Mouse (Mus musculus) megakaryocyte progenitor cell, adult 5-6 weeks (primary cell): ENCODE data around the gene Pdk2. TPM values are rescaled to one million over a fixed set of nuclear protein-coding genes. Genes with fewer than 3 reads are reported as not detected.

Experiments used
- ATAC-seq: replicated peaks from 2 replicates; pipeline ENCODE4 v1.8.0; 2016; ENCODE audit warnings: mild to moderate bottlenecking, moderate TSS enrichment, inconsistent platforms; ENCODE audit not compliant: poor library complexity
- total RNA-seq, 2 experiments: library from RNA; stranded (forward) in 1 of 2; stranded (reverse) in 1 of 2; fragments of 157-497, 149-512 nt in 1 of 2; fragments of 200-1000 nt in 1 of 2; gene quantifications; 2 replicates each; pipeline versions ENCODE4 v1.2.3 to v1.2.4; 2015 to 2017

The Pdk2 gene
- total RNA-seq, 2 experiments from 2014 or later: 1.4 to 4.8 TPM

- ATAC-seq: no peak
These were observed 30.1 kb upstream of the Pdk2 start for GRCm38 (mm10) chr11:95071266-95071665.

GRCm38 (mm10) chr11:95070140-95071107 lies 29.3 kb upstream of the Pdk2 start:
- no peak for ATAC-seq

DNA sequence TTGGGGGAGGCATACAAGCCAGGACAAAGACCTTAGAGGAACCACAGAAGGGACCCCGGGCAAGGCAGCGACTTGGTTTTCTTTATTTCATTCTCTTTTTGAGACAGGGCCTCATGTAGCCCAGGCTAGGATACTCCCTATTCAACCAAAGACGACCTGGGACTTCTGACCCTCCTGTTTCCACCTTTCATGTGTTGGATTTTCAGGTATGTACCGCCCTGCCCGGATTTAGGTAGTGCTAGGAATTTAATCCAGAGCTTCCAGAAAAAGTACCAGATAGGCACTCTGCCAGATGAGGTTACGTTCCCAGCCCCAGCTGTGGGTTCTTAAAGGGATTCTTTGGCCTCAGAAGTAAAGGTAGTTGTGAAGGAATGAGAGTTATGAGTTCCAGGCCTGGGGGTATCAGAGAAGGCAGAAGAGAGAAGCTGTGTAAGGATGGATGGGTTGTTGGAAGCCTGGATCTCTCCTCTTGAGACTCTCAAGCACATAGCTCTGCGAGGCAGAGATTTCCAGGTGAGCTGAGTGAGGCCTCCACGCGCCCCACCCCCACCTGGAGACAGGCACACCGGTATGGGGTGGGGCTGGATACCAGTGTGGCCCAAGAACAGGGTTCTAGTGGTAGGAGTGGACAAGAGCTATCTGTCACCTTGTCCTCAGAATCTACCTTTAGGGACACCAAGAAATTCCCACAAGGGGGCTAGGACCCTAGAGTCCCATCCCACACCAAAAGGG lies 28.2 kb upstream of the Pdk2 start:
- ATAC-seq: no peak

DNA sequence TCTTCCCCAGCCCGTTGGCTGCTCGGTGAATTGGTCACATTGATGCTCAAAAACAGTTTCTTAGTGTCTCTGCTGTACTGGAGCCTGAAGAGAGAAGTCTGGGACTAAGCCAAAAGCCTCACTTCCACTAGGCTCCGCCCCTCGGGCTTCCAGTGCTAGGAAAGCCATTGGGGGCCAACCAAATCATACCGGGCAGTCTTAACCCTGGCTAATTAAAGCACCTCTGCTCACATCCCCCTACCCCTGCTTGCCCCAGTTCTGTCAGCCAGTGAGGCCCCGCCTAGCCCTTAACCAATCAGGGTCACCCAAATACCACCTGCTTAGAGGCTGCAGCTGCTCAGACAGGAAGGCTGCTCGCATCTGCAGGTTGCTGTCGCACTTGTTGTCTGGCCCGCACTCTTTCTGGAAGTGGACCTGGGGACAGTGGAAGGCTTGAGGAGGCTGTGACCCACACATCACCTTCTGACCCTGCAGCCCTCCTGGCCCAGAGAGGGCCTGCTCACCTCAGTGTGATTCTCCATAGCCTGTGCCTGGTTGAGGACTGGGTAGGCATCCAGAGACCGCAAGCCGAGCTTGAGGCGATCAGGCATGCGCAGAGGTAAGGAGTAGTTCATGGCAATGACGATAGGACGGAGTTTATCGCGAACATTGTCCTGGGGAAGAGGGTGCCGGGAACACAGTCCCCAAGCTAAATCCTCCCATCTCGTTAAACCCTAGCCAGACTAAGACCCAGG lies 15.8 kb upstream of the Pdk2 start:
- ATAC-seq: no peak

GRCm38 (mm10) chr11:95053062-95053461 lies 11.9 kb upstream of the Pdk2 start:
- ATAC-seq: no peak

- ATAC-seq: peak; percentile 92
These were observed 6.0 kb upstream of the Pdk2 start for GRCm38 (mm10) chr11:95046980-95047680.

DNA sequence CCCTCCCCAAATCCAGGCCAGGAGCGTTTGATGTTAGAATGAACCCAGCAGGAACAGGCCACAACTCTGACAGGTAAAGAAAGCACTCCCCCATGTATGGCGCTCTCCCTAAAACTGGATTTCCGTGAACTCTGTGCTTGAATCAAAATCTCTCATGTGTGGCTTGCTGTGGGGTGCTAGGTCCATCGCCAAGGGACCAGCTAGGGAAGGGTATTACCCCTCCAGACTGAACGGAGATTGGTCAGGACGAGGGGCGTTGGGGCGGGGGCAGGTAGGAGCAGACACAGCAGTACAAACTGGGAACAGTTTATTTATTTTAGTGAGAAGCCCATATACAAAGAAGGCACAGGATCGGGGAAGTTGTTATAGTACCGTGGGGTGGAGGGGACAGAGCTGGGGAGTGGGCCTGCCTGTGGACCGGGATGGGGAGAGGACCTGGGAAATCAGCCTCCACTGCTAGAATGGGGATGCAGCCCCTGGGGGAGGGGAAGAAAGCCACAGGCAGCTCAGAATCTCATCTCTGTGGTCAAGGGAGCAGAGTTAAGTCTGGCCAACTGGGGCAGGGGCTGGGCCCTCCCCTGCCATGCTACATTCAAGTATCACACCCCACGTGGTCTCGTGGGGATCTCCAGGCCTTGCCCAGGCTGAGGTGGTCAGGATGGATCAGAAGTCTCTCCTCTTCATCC lies 3.2 kb upstream of the Pdk2 start:
- ATAC-seq: no peak

- no peak for ATAC-seq
These were observed 2.5 kb upstream of the Pdk2 start for GRCm38 (mm10) chr11:95043608-95044007.

DNA sequence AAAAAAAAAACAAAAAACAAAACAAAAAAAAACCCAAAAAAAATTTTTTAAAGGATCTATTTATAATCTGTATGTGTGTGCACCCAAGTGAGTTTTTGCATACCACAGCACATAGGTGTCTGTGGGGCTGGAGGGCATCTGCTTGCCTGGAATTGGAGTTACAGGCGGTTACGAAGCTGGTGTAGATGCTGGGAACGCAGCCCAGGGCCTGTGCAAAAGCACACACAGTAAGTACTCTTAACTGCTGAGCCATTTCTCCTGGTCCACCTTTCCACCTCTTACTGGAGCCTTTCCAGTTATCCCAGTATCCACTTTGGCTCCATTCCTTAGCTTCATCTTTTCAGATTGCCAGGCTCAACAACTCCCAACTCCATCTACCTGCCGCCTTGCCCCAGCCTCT lies 1.9 kb upstream of the Pdk2 start:
- ATAC-seq: no peak

DNA sequence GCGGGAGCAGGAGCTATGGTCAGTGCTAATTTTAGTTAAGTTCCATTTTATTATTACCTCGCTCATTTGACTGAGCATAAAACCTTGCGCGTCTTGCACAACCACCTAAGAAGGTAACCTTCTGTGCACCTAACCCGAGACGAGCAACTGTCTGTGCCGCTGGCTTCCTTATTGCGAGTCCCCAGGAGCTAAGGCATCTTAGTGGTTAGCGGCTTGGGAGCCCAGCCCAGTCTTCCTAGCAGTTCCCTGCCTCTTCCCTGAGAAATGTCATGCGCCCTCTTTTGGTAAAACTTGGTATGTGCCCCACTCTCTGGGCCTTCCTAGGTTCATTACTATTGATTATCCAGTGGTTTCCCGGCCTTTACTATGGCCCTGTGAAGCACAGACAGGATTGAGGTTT lies 942 bp upstream of the Pdk2 start:
- ATAC-seq: peak; percentile 60

GRCm38 (mm10) chr11:95040491-95041138 lies 539 bp downstream of the Pdk2 start:
- 0 out of 2 replicates have a peak, but pooled peaks have one; percentile 4 for ATAC-seq

- ATAC-seq: no peak
These were observed 1.4 kb downstream of the Pdk2 start for GRCm38 (mm10) chr11:95039766-95040165.

- no peak for ATAC-seq
These were observed 2.1 kb downstream of the Pdk2 start for GRCm38 (mm10) chr11:95038818-95039655.

DNA sequence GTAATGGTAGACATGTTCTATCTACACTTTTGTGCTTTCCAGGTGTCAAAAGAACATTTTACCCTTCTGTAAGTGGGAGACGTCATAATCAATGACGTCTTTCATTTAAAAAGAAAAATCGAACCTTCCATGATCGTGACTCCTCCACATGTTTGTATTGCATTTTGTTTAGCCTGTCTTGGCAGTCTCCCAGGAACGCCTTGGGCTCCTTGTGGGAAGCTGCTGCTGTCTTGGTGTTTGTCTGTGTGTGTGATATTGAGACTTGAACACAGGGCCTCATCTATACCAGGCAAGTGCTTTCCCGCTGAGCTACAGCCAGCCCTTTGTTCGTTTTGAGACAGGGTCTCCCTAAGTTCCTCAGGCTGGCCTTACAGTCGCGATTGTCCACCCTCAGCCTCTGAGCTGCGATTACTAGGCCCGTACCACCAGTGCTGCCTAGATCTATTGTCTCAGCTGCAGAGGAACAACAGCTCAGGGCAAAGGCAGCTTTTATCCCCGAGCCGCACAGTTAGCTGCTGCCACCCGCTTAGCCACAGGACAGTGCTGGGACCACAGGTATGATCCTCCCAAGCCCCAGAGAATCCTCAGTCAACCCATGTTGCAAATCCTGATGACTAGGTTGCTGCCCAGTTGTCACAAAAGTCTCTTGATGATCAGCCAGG lies 2.9 kb downstream of the Pdk2 start:
- no peak for ATAC-seq

DNA sequence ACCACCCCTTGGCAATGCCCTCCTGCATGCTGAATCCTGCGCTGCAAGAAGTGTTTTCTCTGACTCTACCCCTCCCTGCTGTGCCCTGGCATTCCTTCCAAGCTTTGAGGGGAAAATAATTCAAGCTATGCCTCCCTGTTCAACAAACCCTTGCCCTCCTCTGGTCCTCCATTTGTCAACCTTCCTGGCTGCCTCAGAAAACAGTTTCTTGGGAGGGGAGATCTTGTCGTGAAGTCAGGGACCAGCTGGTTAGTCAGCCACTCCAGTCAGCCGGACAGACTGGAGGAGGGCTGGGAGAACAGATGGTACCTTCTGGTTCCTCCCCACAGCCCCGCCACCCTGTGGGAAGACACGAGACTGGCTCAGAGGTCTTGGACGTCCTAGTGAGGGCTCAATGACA lies 3.8 kb downstream of the Pdk2 start:
- ATAC-seq: no peak

DNA sequence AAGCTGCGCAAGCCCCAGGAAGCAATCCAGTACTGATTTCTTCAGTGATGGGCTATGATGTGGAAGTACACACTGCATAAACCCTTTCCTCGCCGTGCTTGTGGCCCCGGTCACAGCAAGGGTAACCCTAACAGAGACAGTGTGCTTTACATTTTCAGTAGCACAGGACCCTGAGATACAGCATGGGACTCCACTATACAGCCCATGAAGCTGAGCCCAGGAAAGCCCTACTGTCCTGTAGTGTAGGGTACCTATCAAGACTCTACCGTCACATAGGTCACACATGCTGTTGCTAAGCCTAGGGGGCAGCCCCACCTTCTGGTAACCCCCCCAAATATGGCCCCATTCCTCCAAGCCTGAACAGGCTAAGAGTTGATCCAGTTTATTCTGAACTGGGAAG lies 4.6 kb downstream of the Pdk2 start:
- no peak for ATAC-seq

DNA sequence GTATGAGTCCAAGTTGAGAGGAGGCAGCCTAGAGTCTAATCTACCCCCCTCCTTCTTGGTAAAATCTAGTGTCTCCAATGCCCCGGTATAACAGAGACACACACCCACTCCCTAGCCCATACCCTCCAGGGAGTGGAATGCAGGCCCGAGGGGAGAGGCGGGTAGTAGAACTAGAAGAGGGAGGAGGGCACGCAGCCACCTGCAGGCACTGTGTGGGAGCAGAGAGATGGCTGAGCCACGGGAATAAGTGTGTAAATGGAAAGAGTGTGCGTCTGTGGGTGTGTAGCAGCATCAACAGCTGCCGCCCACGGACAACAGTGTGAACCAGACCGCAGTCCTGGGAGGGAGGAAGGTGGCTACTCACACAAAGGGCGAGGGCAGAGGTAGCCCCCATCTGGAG lies 6.3 kb downstream of the Pdk2 start:
- no peak for ATAC-seq

DNA sequence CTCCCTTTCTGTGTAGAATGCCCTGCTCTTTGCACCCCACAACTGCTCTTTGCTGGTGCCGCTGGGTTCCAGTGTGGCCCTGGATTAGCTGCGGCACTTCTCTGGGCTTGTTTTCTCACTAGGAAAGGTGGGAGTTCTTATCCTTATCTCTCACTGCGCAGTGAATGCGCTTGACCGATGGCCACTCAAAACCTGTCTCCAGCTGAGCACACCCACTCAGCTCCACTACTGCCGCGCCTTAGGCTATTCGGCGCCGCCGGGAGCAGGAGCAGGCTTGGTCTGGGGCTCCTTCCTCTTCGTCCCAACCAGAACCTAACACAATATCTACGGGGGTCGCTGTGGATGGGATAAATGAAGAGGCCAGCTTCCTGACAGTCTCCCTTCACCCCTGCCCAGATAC lies 7.5 kb downstream of the Pdk2 start:
- ATAC-seq: no peak
